Mouse (Mus musculus): ENCODE measurements at regions not wholly inside any gene's neighbourhood (a gene's known extent, or its start where the extent isn't known, plus 50 kb on each side); places are given as distances from the start of the nearest gene placed in this dataset.

GRCm38 (mm10) chr17:49219512-49220197, 208.5 kb upstream of the Mocs1 start:
- no peak for DNase-seq

- DNase-seq: no peak
Observed at GRCm38 (mm10) chr17:49223212-49223611, 204.9 kb upstream of the Mocs1 start.

GRCm38 (mm10) chr17:49223651-49224050, 204.5 kb upstream of the Mocs1 start:
- DNase-seq: peak; percentile 19

GRCm38 (mm10) chr17:49225255-49226015, 202.7 kb upstream of the Mocs1 start:
- DNase-seq: no peak

- no peak for DNase-seq
Observed at GRCm38 (mm10) chr17:49226016-49226400, 202.2 kb upstream of the Mocs1 start.

GRCm38 (mm10) chr17:49231287-49231686, 196.9 kb upstream of the Mocs1 start:
- no peak for DNase-seq

- no peak for DNase-seq
Observed at GRCm38 (mm10) chr17:49240097-49240496, 188.1 kb upstream of the Mocs1 start.

- DNase-seq: peak; percentile 12
Observed at GRCm38 (mm10) chr17:49243419-49243818, 184.7 kb upstream of the Mocs1 start.

- no peak for DNase-seq
Observed at GRCm38 (mm10) chr17:49245013-49245412, 183.1 kb upstream of the Mocs1 start.

- no peak for DNase-seq
Observed at GRCm38 (mm10) chr17:49247215-49247614, 180.9 kb upstream of the Mocs1 start.

- no peak for DNase-seq
Observed at GRCm38 (mm10) chr17:49250726-49251537, 177.2 kb upstream of the Mocs1 start.

GRCm38 (mm10) chr17:49252271-49252670, 175.9 kb upstream of the Mocs1 start:
- no peak for DNase-seq

GRCm38 (mm10) chr17:49258496-49258895, 169.7 kb upstream of the Mocs1 start:
- DNase-seq: no peak

- DNase-seq: no peak
Observed at GRCm38 (mm10) chr17:49262394-49262793, 165.8 kb upstream of the Mocs1 start.

GRCm38 (mm10) chr17:49266343-49266742, 161.8 kb upstream of the Mocs1 start:
- DNase-seq: no peak

GRCm38 (mm10) chr17:49269943-49270342, 158.2 kb upstream of the Mocs1 start:
- no peak for DNase-seq

- no peak for DNase-seq
Observed at GRCm38 (mm10) chr17:49272661-49273448, 155.3 kb upstream of the Mocs1 start.

- no peak for DNase-seq
Observed at GRCm38 (mm10) chr17:49274936-49275335, 153.2 kb upstream of the Mocs1 start.

- no peak for DNase-seq
Observed at GRCm38 (mm10) chr17:49275421-49275820, 152.7 kb upstream of the Mocs1 start.

- no peak for DNase-seq
Observed at GRCm38 (mm10) chr17:49275916-49276315, 152.2 kb upstream of the Mocs1 start.

GRCm38 (mm10) chr17:49278541-49278940, 149.6 kb upstream of the Mocs1 start:
- no peak for DNase-seq

GRCm38 (mm10) chr17:49278973-49279727, 149.0 kb upstream of the Mocs1 start:
- no peak for DNase-seq
